In the genomic region with DNA sequence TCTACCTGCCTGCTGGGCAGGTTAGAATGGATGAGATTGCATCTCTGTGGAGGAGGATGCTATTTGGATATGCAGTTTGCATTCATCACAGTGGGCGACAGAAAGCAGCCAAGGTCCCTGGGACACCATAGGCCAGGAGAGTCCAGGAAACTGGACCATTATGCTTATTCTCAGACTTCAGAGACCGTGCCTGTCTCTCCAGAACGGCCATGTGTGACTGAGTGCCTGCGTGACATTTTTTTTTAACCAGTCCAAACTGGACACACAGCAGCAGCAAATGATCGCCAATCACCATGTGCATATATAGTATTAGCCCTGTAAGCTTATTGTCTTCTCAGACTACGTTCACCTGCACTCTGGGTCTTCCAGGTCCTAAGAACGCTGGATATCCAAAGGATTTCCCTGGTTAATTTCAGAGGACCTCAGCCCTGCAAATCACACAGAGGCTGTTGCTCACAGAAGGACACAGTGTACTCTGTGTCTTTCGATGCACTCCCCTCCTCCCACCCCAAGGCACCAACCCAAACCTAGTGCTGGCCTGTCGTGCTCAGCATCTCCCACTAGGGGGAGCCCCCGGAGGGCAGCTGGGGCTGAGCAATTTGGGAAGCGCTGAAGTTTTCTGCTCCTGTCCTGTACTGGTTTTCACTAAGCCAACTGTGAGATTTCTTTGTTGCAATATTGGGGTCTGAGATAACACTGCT, we compare ENCODE assay signal across 7 mouse cellular contexts.
A peak's percentile ranks its signal among the peaks of the same experiment; 100 is the strongest.
DNase-seq lines count a peak whose midpoint lies in the region; ATAC-seq lines count a peak whose summit lies in the region.

No protein-coding gene starts in this region.

- intact Hi-C loops in left cerebral cortex, postnatal 4 days (cut with DNase I): loop anchor here (2.0 kb wide), 1 partner anchor 476 kb away; no protein-coding TSS in a partner anchor

- 26% methylated on average over 11 of the region's 11 CpGs for WGBS in midbrain, embryonic 16.5 days

- H3K4me3 ChIP-seq in midbrain, embryonic 16.5 days (ENCODE audit: low read depth, low read length): peak overlapping the region; percentile 10; the same call in 1 of the 2 replicates

- peak; percentile 95 for DNase-seq in adrenal gland, postnatal 10 days
- DNase-seq in embryo, embryonic 11 days: peak; percentile 89
- peak; percentile 45 for DNase-seq in kidney, adult 11 months
- DNase-seq in left cerebral cortex, postnatal 4 days: peak; percentile 90
- peak; percentile 60 to 86 for DNase-seq in spleen, postnatal 4 days (ENCODE audit: low spot score in 2 of 2)

- peak; percentile 91 for ATAC-seq in granulocyte monocyte progenitor cell, adult 5-6 weeks (replicated peaks; ENCODE audit: poor library complexity, severe bottlenecking)
- peak; percentile 88 for ATAC-seq in midbrain, embryonic 16.5 days

- peaks cover 21% of the 10 kb centered on the region for H3K4me1 ChIP-seq in midbrain, embryonic 16.5 days (ENCODE audit: control insufficient read depth, insufficient read depth, low read length)

- H3K36me3 ChIP-seq in midbrain, embryonic 16.5 days (ENCODE audit: control insufficient read depth, insufficient read depth, low read length): no peaks in the 10 kb centered on the region

- no peaks in the 10 kb centered on the region for H3K9me3 ChIP-seq in midbrain, embryonic 16.5 days (replicated peaks; ENCODE audit: control insufficient read depth, low read length, poor library complexity, severe bottlenecking)

- H3K27ac ChIP-seq in midbrain, embryonic 16.5 days (ENCODE audit: low read length): peak overlapping the region; percentile 72

- H3K9ac ChIP-seq in midbrain, embryonic 16.5 days (ENCODE audit: low read depth, low read length): 0 out of 2 replicates have a peak overlapping the region, but pooled peaks have one; percentile 31

- peak overlapping the region; percentile 38 for H3K4me2 ChIP-seq in midbrain, embryonic 16.5 days (ENCODE audit: low read length)

- H3K27me3 ChIP-seq in midbrain, embryonic 16.5 days (ENCODE audit: control insufficient read depth, insufficient read depth, low read depth, low read length): no peaks in the 10 kb centered on the region

Comparison
In these comparisons a context has a peak if more than half of its experiments do, and no peak if none do; other contexts are left out.
1. Peak in every context shown above with its lines: DNase-seq, ATAC-seq, H3K4me3 ChIP-seq and H3K27ac ChIP-seq.
2. DNase-seq: peak in every context shown above with its lines; median percentile 95 in adrenal gland, postnatal 10 days; 90 in left cerebral cortex, postnatal 4 days; 89 in embryo, embryonic 11 days; 73 in spleen, postnatal 4 days; 45 in kidney, adult 11 months.